Mouse (Mus musculus): ENCODE measurements at regions not wholly inside any gene's neighbourhood (a gene's known extent, or its start where the extent isn't known, plus 50 kb on each side); places are given as distances from the start of the nearest gene placed in this dataset.

DNA sequence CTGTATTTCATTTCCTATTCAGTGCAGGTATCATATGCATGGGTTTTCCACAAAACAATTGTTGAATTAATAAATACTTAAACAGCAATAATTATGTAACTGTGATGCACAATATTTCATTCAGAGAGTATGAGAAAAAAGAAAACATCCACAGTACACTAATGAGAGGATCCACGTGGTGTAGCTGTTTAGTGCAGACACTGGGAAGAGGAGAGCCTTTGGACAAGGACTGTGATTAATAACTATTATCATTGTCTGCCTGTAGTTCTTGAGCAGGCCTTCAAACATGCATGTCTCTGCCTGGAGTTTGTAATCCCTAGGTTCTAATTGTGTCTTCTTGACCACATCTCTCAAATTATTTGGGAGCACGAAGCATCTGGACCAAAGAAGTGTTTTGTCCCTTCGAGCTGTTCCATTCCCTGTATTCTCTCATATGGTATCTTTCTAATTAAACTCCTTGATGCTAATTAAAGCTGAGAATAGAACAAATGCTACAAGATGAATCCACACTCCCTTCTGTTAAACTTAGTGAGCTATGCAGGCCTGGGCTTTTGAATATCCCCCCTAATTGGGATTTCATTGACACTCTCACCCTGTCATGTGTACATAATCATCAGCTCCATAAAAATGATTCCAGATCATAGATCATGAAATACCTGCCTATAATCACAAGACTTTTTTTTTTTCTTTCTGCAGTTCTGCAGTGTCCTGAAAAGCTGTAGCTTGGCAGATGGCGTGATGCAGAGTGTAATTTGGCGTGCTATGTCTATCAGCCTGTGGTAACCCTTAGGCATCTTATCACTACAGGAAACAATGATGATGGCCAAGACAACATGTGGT lies 1208.9 kb upstream of the G6pd2 start:
- no peak for DNase-seq (ENCODE audit: low spot score)

GRCm38 (mm10) chr5:60600300-60600648 lies 1208.3 kb upstream of the G6pd2 start:
- no peak for DNase-seq (ENCODE audit: low spot score)

GRCm38 (mm10) chr5:60608943-60609614 lies 1199.5 kb upstream of the G6pd2 start:
- DNase-seq (ENCODE audit: low spot score) = peak; percentile 33

Measured in embryo, embryonic 10 days (tissue).